Mouse (Mus musculus): Measurements from ENCODE around the gene Ubxn6.

GRCm38 (mm10) chr17:56110571-56110970 lies 35.7 kb upstream of the Ubxn6 start:
- TF ChIP-seq POLR2A (IDR thresholded peaks at IDR 0.05; ENCODE audit: low read depth, low read length) (no peak), CTCF (IDR thresholded peaks at IDR 0.05; ENCODE audit: extremely low read depth, insufficient read depth, insufficient read length, insufficient replicate concordance) (no peak)
